ENCODE assay signal across 22 mouse cellular contexts in genomic region chr16:43581551-43581950, GRCm38 (mm10).
DNase-seq lines count a peak whose midpoint lies in the region; ATAC-seq lines count a peak whose summit lies in the region.
"Had no signal": no experiment of that assay in that cellular context is flagged by ENCODE, and none has a peak within 500 bp of the region (broad histone marks: within the 10 kb centered on the region; RNA-seq: fewer than 3 reads in every experiment).

No protein-coding gene starts in this region.

- no peaks in the 10 kb centered on the region for H3K27me3 ChIP-seq in forebrain, embryonic 13.5 days
- no peaks in the 10 kb centered on the region for H3K27me3 ChIP-seq in forebrain, embryonic 10.5 days (ENCODE audit: poor library complexity, severe bottlenecking)
- no peaks in the 10 kb centered on the region for H3K27me3 ChIP-seq in heart, embryonic 12.5 days (replicated peaks)
- no peaks in the 10 kb centered on the region for H3K27me3 ChIP-seq in heart, embryonic 10.5 days (ENCODE audit: insufficient read depth, poor library complexity, severe bottlenecking)
- no peaks in the 10 kb centered on the region for H3K27me3 ChIP-seq in neural tube, embryonic 13.5 days
- no peaks in the 10 kb centered on the region for H3K27me3 ChIP-seq in neural tube, embryonic 15.5 days (replicated peaks)
- no peaks in the 10 kb centered on the region for H3K27me3 ChIP-seq in hindbrain, embryonic 14.5 days (ENCODE audit: control insufficient read depth, insufficient read depth, low read length)
- H3K27me3 ChIP-seq: CH12.LX; hindbrain, embryonic 12.5 days; midbrain, embryonic 13.5 days; stomach, embryonic 15.5 days had no signal

- H3K27ac ChIP-seq in forebrain, embryonic 13.5 days: no peak overlapping the region
- H3K27ac ChIP-seq in forebrain, embryonic 10.5 days: no peak overlapping the region
- 0 out of 2 replicates have a peak overlapping the region, but pooled peaks have one; percentile 8 for H3K27ac ChIP-seq in heart, embryonic 12.5 days (ENCODE audit: poor library complexity, severe bottlenecking)
- H3K27ac ChIP-seq in heart, embryonic 10.5 days: no peak overlapping the region
- peak overlapping the region; percentile 14 for H3K27ac ChIP-seq in neural tube, embryonic 13.5 days (replicated peaks)
- H3K27ac ChIP-seq in neural tube, embryonic 15.5 days (replicated peaks): no peak overlapping the region
- no peak overlapping the region for H3K27ac ChIP-seq in hindbrain, embryonic 14.5 days
- H3K27ac ChIP-seq: hindbrain, embryonic 12.5 days; left cerebral cortex, adult 2 months; midbrain, embryonic 13.5 days; stomach, embryonic 15.5 days had no signal

- H3K9ac ChIP-seq in forebrain, embryonic 13.5 days: no peak overlapping the region
- H3K9ac ChIP-seq in heart, embryonic 12.5 days: no peak overlapping the region
- no peak overlapping the region for H3K9ac ChIP-seq in neural tube, embryonic 13.5 days
- H3K9ac ChIP-seq in neural tube, embryonic 15.5 days (replicated peaks): no peak overlapping the region
- no peak overlapping the region for H3K9ac ChIP-seq in hindbrain, embryonic 14.5 days
- H3K9ac ChIP-seq: hindbrain, embryonic 12.5 days; liver, postnatal 0 days; midbrain, embryonic 13.5 days; stomach, embryonic 15.5 days had no signal

- 0 out of 2 replicates have a peak, but pooled peaks have one; percentile 30 for ATAC-seq in forebrain, embryonic 13.5 days
- ATAC-seq in heart, embryonic 12.5 days (ENCODE audit: insufficient number of reproducible peaks, low FRiP score): no peak
- no peak for ATAC-seq in neural tube, embryonic 13.5 days (ENCODE audit: low read depth)
- ATAC-seq in neural tube, embryonic 15.5 days (ENCODE audit: low FRiP score): no peak
- ATAC-seq in hindbrain, embryonic 14.5 days (ENCODE audit: low FRiP score): no peak
- ATAC-seq: liver, postnatal 0 days; midbrain, embryonic 13.5 days had no signal

- peaks cover 44% of the 10 kb centered on the region for H3K36me3 ChIP-seq in forebrain, embryonic 13.5 days (ENCODE audit: poor library complexity, severe bottlenecking)
- H3K36me3 ChIP-seq in forebrain, embryonic 10.5 days (replicated peaks): peaks cover 5% of the 10 kb centered on the region
- peaks cover 2% of the 10 kb centered on the region; the same call in 1 of the 2 replicates for H3K36me3 ChIP-seq in heart, embryonic 12.5 days
- H3K36me3 ChIP-seq in heart, embryonic 10.5 days: 0 out of 2 replicates have a peak, but pooled peaks cover 3% of the 10 kb centered on the region
- peaks cover 29% of the 10 kb centered on the region for H3K36me3 ChIP-seq in neural tube, embryonic 13.5 days
- peaks cover 4% of the 10 kb centered on the region for H3K36me3 ChIP-seq in neural tube, embryonic 15.5 days
- peaks cover 21% of the 10 kb centered on the region for H3K36me3 ChIP-seq in hindbrain, embryonic 14.5 days (replicated peaks; ENCODE audit: control insufficient read depth, insufficient read depth)
- H3K36me3 ChIP-seq: stomach, embryonic 15.5 days had no signal

- no peaks in the 10 kb centered on the region for H3K9me3 ChIP-seq in forebrain, embryonic 13.5 days (replicated peaks)
- no peaks in the 10 kb centered on the region for H3K9me3 ChIP-seq in forebrain, embryonic 10.5 days
- H3K9me3 ChIP-seq in heart, embryonic 12.5 days (replicated peaks): no peaks in the 10 kb centered on the region
- H3K9me3 ChIP-seq in heart, embryonic 10.5 days: no peaks in the 10 kb centered on the region
- H3K9me3 ChIP-seq in neural tube, embryonic 13.5 days: no peaks in the 10 kb centered on the region
- no peaks in the 10 kb centered on the region for H3K9me3 ChIP-seq in neural tube, embryonic 15.5 days (replicated peaks)
- H3K9me3 ChIP-seq in hindbrain, embryonic 14.5 days (ENCODE audit: control insufficient read depth, low read length): no peaks in the 10 kb centered on the region
- H3K9me3 ChIP-seq: hindbrain, embryonic 12.5 days; midbrain, embryonic 13.5 days; stomach, embryonic 15.5 days had no signal

- WGBS in forebrain, embryonic 13.5 days: 81% methylated on average over 4 of the region's 4 CpGs
- WGBS in forebrain, embryonic 10.5 days: 92% methylated on average over 4 of the region's 4 CpGs
- WGBS in heart, embryonic 12.5 days: 81% methylated on average over 4 of the region's 4 CpGs
- 88% methylated on average over 4 of the region's 4 CpGs for WGBS in heart, embryonic 10.5 days
- 56% methylated on average over 4 of the region's 4 CpGs for WGBS in neural tube, embryonic 13.5 days
- WGBS in neural tube, embryonic 15.5 days: 37% methylated on average over 4 of the region's 4 CpGs
- WGBS in hindbrain, embryonic 14.5 days: 82% methylated on average over 4 of the region's 4 CpGs

- H3K4me1 ChIP-seq in forebrain, embryonic 13.5 days: peaks cover 24% of the 10 kb centered on the region
- peaks cover 25% of the 10 kb centered on the region for H3K4me1 ChIP-seq in forebrain, embryonic 10.5 days
- H3K4me1 ChIP-seq in heart, embryonic 12.5 days (replicated peaks): peaks cover 64% of the 10 kb centered on the region
- H3K4me1 ChIP-seq in heart, embryonic 10.5 days: peaks cover 63% of the 10 kb centered on the region
- H3K4me1 ChIP-seq in neural tube, embryonic 13.5 days (replicated peaks): peaks cover 43% of the 10 kb centered on the region
- H3K4me1 ChIP-seq in neural tube, embryonic 15.5 days: peaks cover 25% of the 10 kb centered on the region
- H3K4me1 ChIP-seq in hindbrain, embryonic 14.5 days (replicated peaks; ENCODE audit: control insufficient read depth, insufficient read depth, low read length): no peaks in the 10 kb centered on the region
- H3K4me1 ChIP-seq: stomach, embryonic 15.5 days had no signal

- no peak overlapping the region for H3K4me3 ChIP-seq in forebrain, embryonic 13.5 days
- no peak overlapping the region for H3K4me3 ChIP-seq in forebrain, embryonic 10.5 days
- no peak overlapping the region for H3K4me3 ChIP-seq in heart, embryonic 12.5 days
- no peak overlapping the region for H3K4me3 ChIP-seq in heart, embryonic 10.5 days
- no peak overlapping the region for H3K4me3 ChIP-seq in neural tube, embryonic 13.5 days
- no peak overlapping the region for H3K4me3 ChIP-seq in neural tube, embryonic 15.5 days (replicated peaks)
- no peak overlapping the region for H3K4me3 ChIP-seq in hindbrain, embryonic 14.5 days (replicated peaks; ENCODE audit: low read length)
- H3K4me3 ChIP-seq: hindbrain, embryonic 12.5 days; left cerebral cortex, adult 2 months; midbrain, embryonic 13.5 days; stomach, embryonic 15.5 days had no signal

- DNase-seq in forebrain, embryonic 10.5 days (ENCODE audit: extremely low spot score, low spot score): no peak
- no peak for DNase-seq in heart, embryonic 10.5 days (ENCODE audit: low spot score)
- no peak for DNase-seq in hindbrain, embryonic 14.5 days (ENCODE audit: low spot score)
- DNase-seq in right cerebral cortex, adult 18-20 months: no peak
- DNase-seq: cerebellum, adult 18-20 months; cerebellum, postnatal 25 days; embryo, embryonic 11 days; heart, postnatal 10 days; left cerebral cortex, postnatal 4 days; liver, postnatal 0 days; lung, postnatal 10 days; thymus, adult 18-20 months; thymus, postnatal 4 days had no signal

- no peak overlapping the region for H3K4me2 ChIP-seq in forebrain, embryonic 13.5 days
- no peak overlapping the region for H3K4me2 ChIP-seq in heart, embryonic 12.5 days
- H3K4me2 ChIP-seq in neural tube, embryonic 13.5 days: no peak overlapping the region
- H3K4me2 ChIP-seq in neural tube, embryonic 15.5 days: no peak overlapping the region
- H3K4me2 ChIP-seq in hindbrain, embryonic 14.5 days (replicated peaks): no peak overlapping the region
- H3K4me2 ChIP-seq: hindbrain, embryonic 12.5 days; midbrain, embryonic 13.5 days; stomach, embryonic 15.5 days had no signal

Comparison
In these comparisons a context has a peak if more than half of its experiments do, and no peak if none do; other contexts are left out.
1. H3K27ac ChIP-seq: peak in heart, embryonic 12.5 days (single experiment) and neural tube, embryonic 13.5 days (single experiment); none in forebrain, embryonic 13.5 days (single experiment), forebrain, embryonic 10.5 days (single experiment), heart, embryonic 10.5 days (single experiment), neural tube, embryonic 15.5 days (single experiment) and hindbrain, embryonic 14.5 days (single experiment).